Mouse (Mus musculus): ENCODE measurements around the gene Il2rb. TPM values are rescaled to one million over a fixed set of nuclear protein-coding genes. Genes with fewer than 3 reads are reported as not detected.

Gene Il2rb
- total and polyA plus RNA-seq, 3 experiments, result 0.04 TPM; not detected in 2

- no peak for DNase-seq (ENCODE audit: low read depth, low spot score)
- no peaks in the 10 kb centered on the region for H3K36me3 ChIP-seq (ENCODE audit: control insufficient read depth in 1 of 2, insufficient read depth in 2 of 2, low read length in 2 of 2)
- H3K9me3 ChIP-seq (replicated peaks; ENCODE audit: insufficient read depth, low read length), result no peaks in the 10 kb centered on the region
- no peak overlapping the region for H3K27ac ChIP-seq (ENCODE audit: control insufficient read depth, low read depth, low read length)
- H3K79me2 ChIP-seq (ENCODE audit: control insufficient read depth, insufficient read depth, low read length, poor library complexity), result no peaks in the 10 kb centered on the region
- no peaks in the 10 kb centered on the region for H3K4me1 ChIP-seq (ENCODE audit: control insufficient read depth in 1 of 2, insufficient read depth in 2 of 2, low read length in 2 of 2)
- H3K9ac ChIP-seq (ENCODE audit: control insufficient read depth, low read depth, low read length, poor library complexity, severe bottlenecking), result no peak overlapping the region
- H3K27me3 ChIP-seq (ENCODE audit: control insufficient read depth in 1 of 2, insufficient read depth in 2 of 2, low read length in 2 of 2), result peaks cover 18 to 27% of the 10 kb centered on the region in 2 experiments
- no peak for TF ChIP-seq POLR2AphosphoS5 (IDR thresholded peaks at IDR 0.05; ENCODE audit: borderline replicate concordance, low read depth, low read length)
- no peak for TF ChIP-seq MYC (IDR thresholded peaks at IDR 0.05; ENCODE audit: low read depth, low read length)
- no peak for TF ChIP-seq SIN3A (IDR thresholded peaks at IDR 0.05; ENCODE audit: low read length)
- TF ChIP-seq MEF2A (IDR thresholded peaks at IDR 0.05; ENCODE audit: extremely low read depth, insufficient replicate concordance, low read depth, low read length, poor library complexity, severe bottlenecking), result no peak
- TF ChIP-seq BHLHE40 (IDR thresholded peaks at IDR 0.05; ENCODE audit: borderline replicate concordance, low read depth, low read length), result no peak
- no peak for TF ChIP-seq TCF12 (IDR thresholded peaks at IDR 0.05; ENCODE audit: low read depth, low read length)
- TF ChIP-seq JUND (IDR thresholded peaks at IDR 0.05; ENCODE audit: low read depth, low read length), result no peak
- TF ChIP-seq EP300 (IDR thresholded peaks at IDR 0.05; ENCODE audit: low read depth in 1 of 2, low read length in 2 of 2), result no peak
- no peak for TF ChIP-seq MAFK (IDR thresholded peaks at IDR 0.05; ENCODE audit: borderline replicate concordance, low read depth, low read length)
- no peak for TF ChIP-seq TBP (IDR thresholded peaks at IDR 0.05; ENCODE audit: low read depth, low read length)
- TF ChIP-seq ZNF384 (IDR thresholded peaks at IDR 0.05; ENCODE audit: low read depth, low read length), result no peak
- TF ChIP-seq TAL1 (IDR thresholded peaks at IDR 0.05; ENCODE audit: low read length), result no peak
- TF ChIP-seq MXI1 (IDR thresholded peaks at IDR 0.05; ENCODE audit: low read depth, low read length), result no peak
- TF ChIP-seq KAT2A (conservative IDR thresholded peaks at IDR 0.05; ENCODE audit: low read depth, low read length), result no peak
- TF ChIP-seq UBTF (IDR thresholded peaks at IDR 0.05; ENCODE audit: borderline replicate concordance, insufficient read depth, low read depth, low read length), result no peak
- TF ChIP-seq ZC3H11A (IDR thresholded peaks at IDR 0.05; ENCODE audit: low read depth, low read length), result no peak
- TF ChIP-seq POLR2A (IDR thresholded peaks at IDR 0.05; ENCODE audit: control insufficient read depth in 1 of 2, insufficient read depth in 1 of 2, low read depth in 1 of 2, low read length in 2 of 2, poor library complexity in 1 of 2), result no peak
- TF ChIP-seq RCOR1 (IDR thresholded peaks at IDR 0.05; ENCODE audit: low read depth, low read length), result no peak
- no peak overlapping the region for H3K4me3 ChIP-seq (ENCODE audit: control insufficient read depth in 1 of 2, insufficient read depth in 1 of 2, low read depth in 2 of 2, low read length in 2 of 2)
Observed at GRCm38 (mm10) chr15:78487066-78487465, 8.0 kb downstream of the Il2rb start.

GRCm38 (mm10) chr15:78486564-78486963, 8.5 kb downstream of the Il2rb start:
- no peak for DNase-seq (ENCODE audit: low read depth, low spot score)
- peaks cover 18 to 27% of the 10 kb centered on the region in 2 experiments for H3K27me3 ChIP-seq (ENCODE audit: control insufficient read depth in 1 of 2, insufficient read depth in 2 of 2, low read length in 2 of 2)
- TF ChIP-seq MEF2A (IDR thresholded peaks at IDR 0.05; ENCODE audit: extremely low read depth, insufficient replicate concordance, low read depth, low read length, poor library complexity, severe bottlenecking) (no peak), ELF1 (IDR thresholded peaks at IDR 0.05; ENCODE audit: low read depth, low read length) (no peak), POLR2AphosphoS5 (IDR thresholded peaks at IDR 0.05; ENCODE audit: borderline replicate concordance, low read depth, low read length) (no peak), GABPA (IDR thresholded peaks at IDR 0.05; ENCODE audit: low read depth, low read length) (no peak), ZKSCAN1 (IDR thresholded peaks at IDR 0.05; ENCODE audit: low read depth, low read length) (no peak), ZC3H11A (IDR thresholded peaks at IDR 0.05; ENCODE audit: low read depth, low read length) (no peak), BHLHE40 (IDR thresholded peaks at IDR 0.05; ENCODE audit: borderline replicate concordance, low read depth, low read length) (no peak), ZMIZ1 (IDR thresholded peaks at IDR 0.05; ENCODE audit: low read depth, low read length) (no peak), ETS1 (IDR thresholded peaks at IDR 0.05; ENCODE audit: low read depth, low read length) (no peak)
- H3K36me3 ChIP-seq (ENCODE audit: control insufficient read depth in 1 of 2, insufficient read depth in 2 of 2, low read length in 2 of 2), result no peaks in the 10 kb centered on the region
- H3K4me1 ChIP-seq (ENCODE audit: control insufficient read depth in 1 of 2, insufficient read depth in 2 of 2, low read length in 2 of 2), result no peaks in the 10 kb centered on the region
- H3K79me2 ChIP-seq (ENCODE audit: control insufficient read depth, insufficient read depth, low read length, poor library complexity), result no peaks in the 10 kb centered on the region
- no peak overlapping the region for H3K4me3 ChIP-seq (ENCODE audit: control insufficient read depth in 1 of 2, insufficient read depth in 1 of 2, low read depth in 2 of 2, low read length in 2 of 2)
- H3K27ac ChIP-seq (ENCODE audit: control insufficient read depth, low read depth, low read length), result no peak overlapping the region
- H3K9ac ChIP-seq (ENCODE audit: control insufficient read depth, low read depth, low read length, poor library complexity, severe bottlenecking), result no peak overlapping the region
- H3K9me3 ChIP-seq (replicated peaks; ENCODE audit: insufficient read depth, low read length), result no peaks in the 10 kb centered on the region

Data from MEL (cell line).